Mouse (Mus musculus): ENCODE measurements around the gene Cd200r2. TPM values are rescaled to one million over a fixed set of nuclear protein-coding genes. Genes with fewer than 3 reads are reported as not detected.

Gene Cd200r2
- polyA plus RNA-seq, 1 experiment from 2014 or later: not detected

- 51% methylated on average over 2 of the region's 2 CpGs for WGBS (ENCODE audit: insufficient replicate concordance)
- ATAC-seq: no peak
- peaks cover 13% of the 10 kb centered on the region for H3K4me1 ChIP-seq
- H3K4me2 ChIP-seq: no peak overlapping the region
- H3K36me3 ChIP-seq: no peaks in the 10 kb centered on the region
- no peak overlapping the region for H3K4me3 ChIP-seq
- H3K9me3 ChIP-seq (replicated peaks): no peaks in the 10 kb centered on the region
- H3K27me3 ChIP-seq (replicated peaks): 0 out of 2 replicates have a peak, but pooled peaks cover 3% of the 10 kb centered on the region
- H3K27ac ChIP-seq: no peak overlapping the region
- H3K9ac ChIP-seq: no peak overlapping the region
These were observed 95.4 kb downstream of the Cd200r2 start for GRCm38 (mm10) chr16:44962296-44962695.

GRCm38 (mm10) chr16:44962777-44963176 lies 95.9 kb downstream of the Cd200r2 start:
- peak; percentile 70 for ATAC-seq
- peaks cover 13% of the 10 kb centered on the region for H3K4me1 ChIP-seq
- no peak overlapping the region for H3K27ac ChIP-seq
- H3K4me2 ChIP-seq: no peak overlapping the region
- 10% methylated on average over 2 of the region's 2 CpGs for WGBS (ENCODE audit: insufficient replicate concordance)
- no peaks in the 10 kb centered on the region for H3K9me3 ChIP-seq (replicated peaks)
- H3K36me3 ChIP-seq: no peaks in the 10 kb centered on the region
- no peak overlapping the region for H3K4me3 ChIP-seq
- H3K27me3 ChIP-seq (replicated peaks): 0 out of 2 replicates have a peak, but pooled peaks cover 3% of the 10 kb centered on the region
- H3K9ac ChIP-seq: no peak overlapping the region

GRCm38 (mm10) chr16:44964526-44965374 lies 97.9 kb downstream of the Cd200r2 start:
- Histone ChIP-seq H3K27me3 (replicated peaks) (0 out of 2 replicates have a peak, but pooled peaks cover 3% of the 10 kb centered on the region), H3K9me3 (replicated peaks) (no peaks in the 10 kb centered on the region), H3K36me3 (no peaks in the 10 kb centered on the region), H3K4me2 (no peak overlapping the region), H3K4me1 (peaks cover 13% of the 10 kb centered on the region), H3K9ac (no peak overlapping the region), H3K27ac (no peak overlapping the region), H3K4me3 (no peak overlapping the region)
- 32% methylated on average over 6 of the region's 6 CpGs for WGBS (ENCODE audit: insufficient replicate concordance)
- ATAC-seq: no peak

GRCm38 (mm10) chr16:44965428-44965827 lies 98.5 kb downstream of the Cd200r2 start:
- no peak overlapping the region for H3K4me2 ChIP-seq
- 40% methylated on average over 8 of the region's 8 CpGs for WGBS (ENCODE audit: insufficient replicate concordance)

More at GRCm38 (mm10) chr16:44965428-44965827, 98.5 kb downstream of the Cd200r2 start:
- Histone ChIP-seq H3K27ac (0 out of 2 replicates have a peak overlapping the region, but pooled peaks have one; percentile 37), H3K27me3 (replicated peaks) (0 out of 2 replicates have a peak, but pooled peaks cover 3% of the 10 kb centered on the region), H3K4me3 (no peak overlapping the region), H3K4me1 (peaks cover 13% of the 10 kb centered on the region), H3K9ac (no peak overlapping the region), H3K36me3 (no peaks in the 10 kb centered on the region), H3K9me3 (replicated peaks) (no peaks in the 10 kb centered on the region)
- ATAC-seq: no peak

Other genes starting within 250 kb of the Cd200r2 start
- 6.5 and 7.3 TPM in 2 replicates for gene Nepro, start 142.8 kb upstream of the Cd200r2 start, polyA plus RNA-seq (2016; fragmentation: Nextera tagmentation; extraction: Ambion mirVana)
- 23.3 and 23.8 TPM in 2 replicates for gene Gtpbp8, start 120.7 kb upstream of the Cd200r2 start, polyA plus RNA-seq (2016; fragmentation: Nextera tagmentation; extraction: Ambion mirVana)
- 3.5 and 3.9 TPM in 2 replicates for gene Cd200r1, start 101.4 kb upstream of the Cd200r2 start, polyA plus RNA-seq (2016; fragmentation: Nextera tagmentation; extraction: Ambion mirVana)
- 0.39 and 0.43 TPM in 2 replicates for gene Cd200r4, start 55.4 kb upstream of the Cd200r2 start, polyA plus RNA-seq (2016; fragmentation: Nextera tagmentation; extraction: Ambion mirVana)
- gene Cd200r3, start 76.6 kb downstream of the Cd200r2 start, polyA plus RNA-seq (2016; fragmentation: Nextera tagmentation; extraction: Ambion mirVana): 0.36 and 0.87 TPM in 2 replicates
- gene Ccdc80, start 226.3 kb downstream of the Cd200r2 start, polyA plus RNA-seq (2016; fragmentation: Nextera tagmentation; extraction: Ambion mirVana): 10.9 and 12.2 TPM in 2 replicates